Comparison of ENCODE assay signal across 33 mouse cellular contexts in the genomic region with DNA sequence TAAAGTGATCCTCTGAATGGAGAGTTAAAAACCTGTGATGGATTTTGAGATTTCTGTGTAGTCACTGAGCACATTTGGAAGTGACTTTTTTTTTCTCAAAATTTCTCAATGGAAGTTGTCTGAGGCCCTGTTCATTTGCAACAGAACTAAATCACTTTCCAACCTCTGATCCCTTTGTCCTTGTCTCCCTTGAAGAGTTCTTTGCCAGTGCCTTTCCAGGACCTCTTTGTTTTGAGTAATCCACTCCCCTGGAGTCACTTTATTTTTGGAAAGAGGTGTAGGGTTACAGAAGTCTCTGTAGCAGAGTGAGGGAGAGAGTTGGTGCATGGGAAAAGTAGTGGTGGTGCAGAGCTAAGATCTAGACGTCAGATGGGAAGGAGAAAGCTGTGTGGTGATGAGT. TPM values are rescaled to one million over a fixed set of nuclear protein-coding genes. Genes with fewer than 3 reads are reported as not detected.
DNase-seq lines count a peak whose midpoint lies in the region; ATAC-seq lines count a peak whose summit lies in the region.
"Had no signal": no experiment of that assay in that cellular context is flagged by ENCODE, and none has a peak within 500 bp of the region (broad histone marks: within the 10 kb centered on the region; RNA-seq: fewer than 3 reads in every experiment).

No protein-coding gene starts in this region.

- H3K9ac ChIP-seq in limb, embryonic 12.5 days (replicated peaks) = no peak overlapping the region
- H3K9ac ChIP-seq: embryonic facial prominence, embryonic 15.5 days; forebrain, embryonic 15.5 days; heart, embryonic 15.5 days; hindbrain, embryonic 12.5 days; lung, embryonic 15.5 days; neural tube, embryonic 12.5 days had no signal

- WGBS in heart, embryonic 10.5 days = 12% methylated on average over 1 of the region's 1 CpGs
- WGBS in limb, embryonic 12.5 days = 17% methylated on average over 1 of the region's 1 CpGs
- WGBS in limb, embryonic 10.5 days = 13% methylated on average over 1 of the region's 1 CpGs

- peak overlapping the region; percentile 67; the same call in 1 of the 2 replicates for H3K27ac ChIP-seq in heart, embryonic 10.5 days
- H3K27ac ChIP-seq in limb, embryonic 12.5 days = no peak overlapping the region
- no peak overlapping the region for H3K27ac ChIP-seq in limb, embryonic 10.5 days
- H3K27ac ChIP-seq: embryonic facial prominence, embryonic 10.5 days; embryonic facial prominence, embryonic 15.5 days; forebrain, embryonic 15.5 days; gastrocnemius, adult 2 months; heart, embryonic 15.5 days; hindbrain, embryonic 12.5 days; layer of hippocampus, adult 2 months; lung, embryonic 15.5 days; neural tube, embryonic 12.5 days; stomach, postnatal 0 days had no signal

- ATAC-seq in limb, embryonic 12.5 days (ENCODE audit: insufficient number of reproducible peaks, insufficient read depth, low FRiP score, low TSS enrichment, low read depth) = peak; percentile 23; the same call in 1 of the 2 replicates
- ATAC-seq: activated CD4-positive, CD25-positive, alpha-beta regulatory T cell, adult 4 months; forebrain, embryonic 15.5 days; intestine, embryonic 16.5 days had no signal

- DNase-seq in heart, embryonic 10.5 days (ENCODE audit: low spot score) = no peak
- DNase-seq in heart, adult 8-10 months (ENCODE audit: low spot score) = no peak
- DNase-seq in limb, embryonic 10.5 days (ENCODE audit: low spot score) = no peak
- peak; percentile 84 for DNase-seq in ES-CJ7 (ENCODE audit: low read depth, low spot score)
- DNase-seq in ZHBTc4 (ENCODE audit: low read depth, low spot score) = peak; percentile 71
- no peak for DNase-seq in layer of hippocampus, adult 9-11 months
- DNase-seq: adrenal gland, adult 2 months; B cell, adult 2 months; cerebellum, adult 8-10 months; gastrocnemius, adult 2 months; gastrocnemius, postnatal 36 days; kidney, adult 9 months; kidney, postnatal 36 days; left cerebral cortex, postnatal 4 days; liver; right cerebral cortex, postnatal 4 days; thymus, adult 18-20 months; thymus, postnatal 25 days had no signal

- H3K9me3 ChIP-seq in heart, embryonic 10.5 days = no peaks in the 10 kb centered on the region
- no peaks in the 10 kb centered on the region for H3K9me3 ChIP-seq in limb, embryonic 12.5 days
- no peaks in the 10 kb centered on the region for H3K9me3 ChIP-seq in limb, embryonic 10.5 days (replicated peaks)
- H3K9me3 ChIP-seq: embryonic facial prominence, embryonic 10.5 days; embryonic facial prominence, embryonic 15.5 days; forebrain, embryonic 15.5 days; heart, embryonic 15.5 days; hindbrain, embryonic 12.5 days; lung, embryonic 15.5 days; neural tube, embryonic 12.5 days had no signal

- no peaks in the 10 kb centered on the region for H3K36me3 ChIP-seq in heart, embryonic 10.5 days
- H3K36me3 ChIP-seq in limb, embryonic 12.5 days = no peaks in the 10 kb centered on the region
- no peaks in the 10 kb centered on the region for H3K36me3 ChIP-seq in limb, embryonic 10.5 days
- H3K36me3 ChIP-seq: embryonic facial prominence, embryonic 10.5 days; embryonic facial prominence, embryonic 15.5 days; heart, embryonic 15.5 days; lung, embryonic 15.5 days had no signal

- no peak overlapping the region for H3K4me2 ChIP-seq in limb, embryonic 12.5 days
- H3K4me2 ChIP-seq: embryonic facial prominence, embryonic 15.5 days; forebrain, embryonic 15.5 days; heart, embryonic 15.5 days; hindbrain, embryonic 12.5 days; lung, embryonic 15.5 days; midbrain, embryonic 11.5 days; neural tube, embryonic 12.5 days had no signal

- H3K4me1 ChIP-seq in heart, embryonic 10.5 days = peaks cover 29% of the 10 kb centered on the region
- H3K4me1 ChIP-seq in limb, embryonic 12.5 days (replicated peaks) = peaks cover 7% of the 10 kb centered on the region; the same call in 1 of the 2 replicates
- peaks cover 13% of the 10 kb centered on the region for H3K4me1 ChIP-seq in limb, embryonic 10.5 days
- H3K4me1 ChIP-seq: embryonic facial prominence, embryonic 15.5 days; lung, embryonic 15.5 days had no signal

- H3K27me3 ChIP-seq in heart, embryonic 10.5 days (ENCODE audit: insufficient read depth, poor library complexity, severe bottlenecking) = no peaks in the 10 kb centered on the region
- no peaks in the 10 kb centered on the region for H3K27me3 ChIP-seq in limb, embryonic 12.5 days
- H3K27me3 ChIP-seq in limb, embryonic 10.5 days (ENCODE audit: low read depth, poor library complexity, severe bottlenecking) = no peaks in the 10 kb centered on the region
- H3K27me3 ChIP-seq: embryonic facial prominence, embryonic 15.5 days; forebrain, embryonic 15.5 days; heart, embryonic 15.5 days; hindbrain, embryonic 12.5 days; lung, embryonic 15.5 days; neural tube, embryonic 12.5 days had no signal

- 0 out of 2 replicates have a peak overlapping the region, but pooled peaks have one; percentile 18 for H3K4me3 ChIP-seq in heart, embryonic 10.5 days
- H3K4me3 ChIP-seq in limb, embryonic 12.5 days (replicated peaks) = no peak overlapping the region
- H3K4me3 ChIP-seq in limb, embryonic 10.5 days = no peak overlapping the region
- H3K4me3 ChIP-seq: embryonic facial prominence, embryonic 10.5 days; embryonic facial prominence, embryonic 15.5 days; forebrain, embryonic 15.5 days; gastrocnemius, adult 2 months; heart, embryonic 15.5 days; hindbrain, embryonic 12.5 days; layer of hippocampus, adult 2 months; lung, embryonic 15.5 days; myocyte; neural tube, embryonic 12.5 days had no signal

RNA-seq across cellular contexts. Expression of a gene that starts 2.2 kb away (rescaled TPM):
- polyA plus RNA-seq in heart, embryonic 10.5 days (2016; fragmentation: Nextera tagmentation; extraction: Ambion mirVana) = 1.3 and 1.5 TPM in 2 replicates
- 1 to 10 TPM in 3 of 4 experiments, under 1 TPM in 1; 0.65 to 3.1 (median 1.4) TPM for total RNA-seq in heart, adult 8-10 months (2022)
- 1.1 and 1.5 TPM in 2 replicates for polyA plus RNA-seq in limb, embryonic 12.5 days (2016; fragmentation: Nextera tagmentation; extraction: Ambion mirVana)
- polyA plus RNA-seq in limb, embryonic 10.5 days (2016; fragmentation: Nextera tagmentation; extraction: Ambion mirVana) = 1.1 and 2.5 TPM in 2 replicates

RNA-seq across cellular contexts. Expression of a gene that starts 15.0 kb away (rescaled TPM):
- 1.8 and 1.9 TPM in 2 replicates for polyA plus RNA-seq in heart, embryonic 10.5 days (2016; fragmentation: Nextera tagmentation; extraction: Ambion mirVana)
- total RNA-seq in heart, adult 8-10 months (2022) = under 1 TPM; 0.23 to 0.56 (median 0.37) TPM
- polyA plus RNA-seq in limb, embryonic 12.5 days (2016; fragmentation: Nextera tagmentation; extraction: Ambion mirVana) = 0.91 and 1.3 TPM in 2 replicates
- 0.55 and 0.78 TPM in 2 replicates for polyA plus RNA-seq in limb, embryonic 10.5 days (2016; fragmentation: Nextera tagmentation; extraction: Ambion mirVana)
- total RNA-seq: megakaryocyte progenitor cell, adult 5-6 weeks had no signal
- polyA plus RNA-seq: activated CD4-positive, CD25-positive, alpha-beta regulatory T cell, adult 4 months; myocyte had no signal

RNA-seq across cellular contexts. Expression of a gene that starts 19.0 kb away (rescaled TPM):
- polyA plus RNA-seq in heart, embryonic 10.5 days (2016; fragmentation: Nextera tagmentation; extraction: Ambion mirVana) = 1.2 and 1.3 TPM in 2 replicates
- 1 to 10 TPM; 1.8 to 2.8 (median 2.6) TPM for total RNA-seq in heart, adult 8-10 months (2022)
- polyA plus RNA-seq in limb, embryonic 12.5 days (2016; fragmentation: Nextera tagmentation; extraction: Ambion mirVana) = 0.50 and 0.61 TPM in 2 replicates
- polyA plus RNA-seq in limb, embryonic 10.5 days (2016; fragmentation: Nextera tagmentation; extraction: Ambion mirVana) = 0.29 and 0.49 TPM in 2 replicates
- total RNA-seq: megakaryocyte progenitor cell, adult 5-6 weeks had no signal
- polyA plus RNA-seq: activated CD4-positive, CD25-positive, alpha-beta regulatory T cell, adult 4 months had no signal

Comparison
In these comparisons a context has a peak if more than half of its experiments do, and no peak if none do; other contexts are left out.
1. DNase-seq: peak in ES-CJ7 (single experiment) and ZHBTc4 (single experiment); none in heart, embryonic 10.5 days (single experiment), heart, adult 8-10 months (single experiment), limb, embryonic 10.5 days (single experiment) and layer of hippocampus, adult 9-11 months (single experiment).